Mouse (Mus musculus) ES-E14 (cell line): ENCODE data around the gene Rfc2.

ENCODE experiments used
- CHD2 ChIP-seq: IDR thresholded peaks from 2 replicates; pipeline ENCODE4 v1.6.1; 2014; ENCODE audit warnings: mild to moderate bottlenecking, low read depth, low read length, inconsistent platforms
- HCFC1 ChIP-seq: IDR thresholded peaks from 2 replicates; pipeline ENCODE4 v1.6.1; 2012; ENCODE audit warnings: low read length, inconsistent platforms, borderline replicate concordance; ENCODE audit not compliant: insufficient read depth
- ZNF384 ChIP-seq: IDR thresholded peaks from 2 replicates; pipeline ENCODE4 v1.6.1; 2012; ENCODE audit warnings: low read depth, low read length, inconsistent platforms

DNA sequence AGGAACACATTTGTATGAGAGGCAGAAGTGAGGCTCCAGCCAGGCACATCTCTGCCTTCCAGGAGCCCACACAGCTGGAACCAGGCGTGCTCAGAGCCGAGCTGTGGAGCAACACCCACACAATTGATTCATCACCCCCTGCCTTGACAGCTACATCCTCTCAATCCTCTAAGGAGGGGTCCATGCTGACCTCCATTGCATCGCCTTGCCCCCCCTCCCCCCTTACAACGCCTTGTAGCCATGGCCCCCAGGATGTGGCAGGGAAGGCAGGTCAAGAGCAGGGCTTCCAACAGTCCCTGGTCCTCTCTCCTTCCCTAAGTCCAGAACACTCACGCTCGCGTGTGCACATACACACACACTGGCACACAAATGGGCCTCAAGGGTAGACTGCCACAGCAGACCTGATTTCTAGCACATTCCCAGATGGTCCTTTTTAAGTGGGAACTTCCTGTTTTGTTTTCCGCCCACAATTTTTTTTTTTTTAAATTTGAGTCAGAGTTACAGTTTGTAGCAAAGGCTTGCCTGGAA is 12.1 kb upstream of the Rfc2 start:
- TF ChIP-seq HCFC1 (no peak), CHD2 (no peak), ZNF384 (no peak)
